Mouse (Mus musculus) megakaryocyte, embryonic 14.5 days (primary cell): Measurements from ENCODE around the gene Camkk1.

Source experiments
- FLI1 ChIP-seq: IDR thresholded peaks from 2 replicates; pipeline ENCODE4 v1.6.1; 2012; ENCODE audit warnings: low read length, inconsistent platforms, mixed read lengths
- GATA1 ChIP-seq: IDR thresholded peaks from 3 replicates; pipeline ENCODE4 v1.6.1; 2012; ENCODE audit warnings: mixed read lengths, low read length, inconsistent platforms, borderline replicate concordance

DNA sequence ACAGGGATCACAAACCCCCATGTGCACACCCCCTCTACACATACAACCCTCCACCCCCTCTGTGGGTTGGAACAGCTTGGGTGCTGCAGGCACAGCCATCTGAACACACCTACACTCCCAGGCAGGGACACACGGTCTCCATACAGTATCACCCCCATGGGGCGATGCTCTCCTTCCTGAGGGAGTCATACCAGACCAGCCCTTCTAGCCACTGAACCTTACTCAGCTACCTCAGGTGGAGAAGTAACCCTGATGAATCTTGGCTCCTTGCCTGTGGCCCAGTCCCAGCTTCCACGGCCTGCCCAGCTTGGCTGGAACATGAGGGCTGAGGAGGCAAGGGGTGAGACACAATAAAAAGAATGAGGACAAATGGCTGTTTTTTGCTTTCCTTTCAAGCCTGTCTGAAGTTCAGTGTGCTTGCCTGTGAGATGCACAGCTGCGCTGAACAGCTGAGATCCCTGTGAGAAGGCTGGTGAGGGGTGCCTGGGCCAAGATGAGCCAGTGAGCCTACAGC, 3.9 kb upstream of the Camkk1 start:
- TF ChIP-seq GATA1 (no peak), FLI1 (no peak)
